Mouse (Mus musculus): ENCODE data around the gene Tnfsfm13.
A peak's percentile ranks its signal among the peaks of the same experiment; 100 is the strongest.

Tnfsfm13 gene

DNA sequence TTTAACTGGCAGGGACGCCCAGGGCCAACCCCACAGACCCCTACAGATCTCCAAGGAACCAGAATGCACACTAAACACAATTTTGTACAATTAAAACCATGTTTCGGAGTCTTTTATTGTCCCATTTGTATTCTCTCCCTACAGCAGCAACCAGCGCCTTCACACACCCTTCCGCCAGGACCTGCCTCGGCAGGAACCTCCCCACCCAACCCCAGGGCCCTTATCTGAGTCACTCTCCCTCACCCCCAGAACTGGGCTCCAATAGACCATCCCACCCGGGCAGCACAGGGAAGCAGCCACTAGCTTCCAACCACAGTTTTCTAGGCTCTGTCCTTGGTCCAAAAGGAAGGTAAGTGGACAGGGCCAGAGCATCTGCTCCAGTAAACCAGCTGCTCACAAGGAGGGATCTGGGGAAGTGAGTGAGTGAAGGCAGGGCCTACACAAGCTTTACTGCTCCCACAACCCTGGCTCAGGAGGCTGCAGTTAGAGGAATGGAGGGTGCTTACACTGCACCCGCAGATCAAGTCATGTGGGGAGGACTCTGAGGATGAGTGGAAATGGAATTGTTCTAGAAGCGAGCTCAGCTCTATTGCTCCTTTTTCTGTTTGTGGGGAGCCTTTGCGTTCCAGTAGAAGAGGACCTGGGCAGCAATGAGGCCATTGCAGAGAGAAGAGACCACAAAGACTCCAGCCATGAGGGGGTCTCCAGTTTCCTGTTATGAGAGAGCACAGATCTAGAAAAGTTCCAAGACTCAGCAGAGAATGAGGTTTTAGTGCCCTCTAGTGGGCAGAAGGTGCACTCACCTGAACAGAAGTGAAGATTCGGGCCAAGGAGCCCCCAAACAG is 39.1 kb downstream of the Tnfsfm13 start:
- peak in 1 of 2 experiments; percentile 80 for DNase-seq (ENCODE audit: inconsistent age in 2 of 2, low spot score in 1 of 2)

DNA sequence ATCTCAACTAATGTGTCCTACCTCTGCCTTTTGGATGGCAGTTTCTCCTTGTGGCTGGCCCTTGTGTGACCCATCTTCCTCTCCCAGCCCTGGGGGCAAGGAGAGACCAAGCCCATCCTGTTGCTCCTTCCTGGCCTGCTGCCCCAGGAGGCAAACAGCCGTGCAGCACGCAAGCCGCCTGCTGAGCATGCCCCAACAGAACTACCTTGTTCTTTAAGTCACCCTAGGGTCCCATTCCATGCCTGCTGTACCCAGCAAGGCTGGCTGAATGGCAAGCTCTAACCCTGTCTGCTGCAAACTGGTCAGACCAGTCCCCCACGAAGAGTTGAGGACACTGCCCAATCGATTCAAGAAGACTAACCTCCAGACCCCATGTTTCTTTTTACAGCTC is 39.8 kb downstream of the Tnfsfm13 start:
- no peak for DNase-seq (ENCODE audit: inconsistent age in 2 of 2, low spot score in 1 of 2)

DNA sequence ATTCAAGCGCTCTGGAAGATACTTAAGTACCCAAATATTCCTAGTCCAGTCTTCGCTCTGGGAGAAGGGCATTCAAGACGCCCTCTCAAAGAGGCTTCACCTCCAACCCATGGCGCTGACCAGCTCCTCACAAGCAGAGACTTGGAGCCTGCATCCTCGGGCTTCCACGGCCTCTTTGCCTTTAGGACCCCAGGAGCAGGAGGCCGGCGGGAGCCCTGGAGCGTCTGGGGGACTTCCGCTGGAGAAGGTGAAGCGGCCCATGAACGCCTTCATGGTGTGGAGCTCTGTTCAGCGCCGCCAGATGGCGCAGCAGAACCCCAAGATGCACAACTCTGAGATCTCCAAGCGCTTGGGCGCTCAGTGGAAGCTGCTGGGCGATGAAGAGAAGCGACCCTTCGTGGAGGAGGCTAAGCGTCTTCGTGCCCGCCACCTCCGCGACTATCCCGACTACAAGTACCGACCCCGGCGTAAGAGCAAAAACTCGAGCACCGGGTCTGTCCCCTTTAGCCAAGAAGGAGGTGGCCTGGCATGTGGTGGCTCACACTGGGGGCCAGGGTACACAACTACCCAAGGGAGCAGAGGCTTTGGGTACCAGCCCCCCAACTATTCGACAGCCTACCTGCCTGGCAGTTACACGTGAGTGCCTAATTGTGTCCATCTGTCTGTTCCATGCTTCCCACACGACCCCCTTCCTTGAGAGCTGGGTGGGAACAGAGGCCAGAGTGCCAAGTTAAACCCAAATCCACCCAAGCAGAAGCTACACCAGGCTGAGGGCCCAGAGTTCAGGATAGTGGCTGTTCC is 40.4 kb downstream of the Tnfsfm13 start, which contains the start of gene Sox15:
Gene Sox15, plus strand, starts transcription at position 51 of the 801 bp plus-strand sequence.
- peak; percentile 72 to 87 for DNase-seq (ENCODE audit: inconsistent age in 2 of 2, low spot score in 1 of 2)

DNA sequence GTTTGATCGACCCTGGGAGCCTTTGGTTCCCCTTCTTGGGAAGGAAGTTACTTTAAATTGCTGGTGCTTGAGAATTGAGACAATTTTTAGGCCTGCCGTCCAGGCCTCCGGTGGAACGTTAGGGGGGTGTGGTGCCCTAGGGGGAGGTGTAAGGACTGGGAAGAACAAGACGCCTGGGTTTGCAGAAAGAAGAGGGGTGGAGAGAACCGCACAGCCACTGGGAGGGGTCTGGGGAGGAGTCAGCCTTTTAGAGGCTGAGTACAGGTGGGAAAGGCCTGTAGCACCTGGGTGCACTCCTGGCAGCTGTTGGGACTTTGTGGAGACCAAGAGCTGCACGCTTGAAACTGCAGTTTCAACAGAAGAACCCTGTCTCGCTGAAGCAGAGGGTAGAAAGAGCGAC is 41.1 kb downstream of the Tnfsfm13 start:
- peak in 1 of 2 experiments; percentile 63 for DNase-seq (ENCODE audit: inconsistent age in 2 of 2, low spot score in 1 of 2)

DNA sequence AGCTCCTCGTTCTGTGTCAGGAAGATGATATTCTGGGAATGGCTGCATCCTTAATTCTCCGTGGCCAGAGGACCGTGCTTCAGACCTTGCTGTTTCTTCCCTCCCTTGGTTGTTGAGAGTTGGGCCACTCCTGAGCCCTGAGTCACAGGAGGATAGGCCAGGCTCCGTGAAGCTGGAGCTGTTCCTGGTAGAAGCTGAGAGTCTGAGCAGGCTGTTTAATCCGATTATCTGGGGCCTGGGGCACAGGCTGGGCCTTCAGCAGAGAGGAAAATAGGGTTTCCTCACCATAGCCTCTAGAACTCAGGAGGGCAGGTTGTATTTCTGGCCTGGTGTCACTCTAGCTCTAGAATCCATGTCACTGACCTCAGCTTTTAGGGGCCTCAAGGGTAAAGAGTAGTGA is 42.5 kb downstream of the Tnfsfm13 start:
- peak in 1 of 2 experiments; percentile 68 for DNase-seq (ENCODE audit: inconsistent age in 2 of 2, low spot score in 1 of 2)

DNA sequence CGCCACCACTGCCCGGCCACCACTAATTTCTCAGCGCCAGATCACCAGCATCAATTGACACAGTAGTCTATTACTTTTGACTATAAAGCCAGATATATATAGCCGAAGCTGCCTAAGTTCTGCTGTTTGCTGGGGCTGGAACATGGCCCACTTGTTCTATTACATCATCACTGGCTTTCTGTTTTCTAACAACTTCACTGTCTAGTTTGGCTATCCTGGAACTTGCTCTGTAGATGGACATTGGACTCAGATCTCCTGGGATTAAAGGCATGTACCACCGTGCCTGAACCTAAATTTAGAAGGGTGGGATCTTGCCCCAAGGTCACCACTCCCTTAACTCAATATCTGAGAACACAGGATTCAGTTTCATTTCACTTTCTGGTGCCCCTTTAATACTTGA is 50.0 kb downstream of the Tnfsfm13 start:
- peak in 1 of 2 experiments; percentile 41 for DNase-seq (ENCODE audit: inconsistent age in 2 of 2, low spot score in 1 of 2)

DNA sequence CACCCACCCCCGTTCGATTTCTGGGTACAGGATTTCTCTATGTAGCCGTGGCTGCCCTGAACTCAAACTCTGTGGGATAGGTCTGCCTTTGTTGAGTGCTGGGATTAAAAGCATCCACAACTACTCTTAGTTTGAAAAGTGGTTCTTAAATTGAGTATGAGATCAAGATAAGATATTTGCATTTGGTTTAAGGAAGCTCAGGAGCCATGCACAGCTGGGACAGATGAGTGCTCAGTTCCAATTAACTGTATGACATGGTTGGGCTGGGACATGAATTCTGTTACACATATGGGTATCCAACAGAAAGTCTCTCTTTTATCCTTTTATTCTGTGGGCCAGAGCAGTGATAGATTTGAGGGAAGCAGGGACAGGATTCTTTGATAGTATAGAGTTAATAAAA is 60.4 kb downstream of the Tnfsfm13 start:
- DNase-seq (ENCODE audit: inconsistent age in 2 of 2, low spot score in 1 of 2): no peak

DNA sequence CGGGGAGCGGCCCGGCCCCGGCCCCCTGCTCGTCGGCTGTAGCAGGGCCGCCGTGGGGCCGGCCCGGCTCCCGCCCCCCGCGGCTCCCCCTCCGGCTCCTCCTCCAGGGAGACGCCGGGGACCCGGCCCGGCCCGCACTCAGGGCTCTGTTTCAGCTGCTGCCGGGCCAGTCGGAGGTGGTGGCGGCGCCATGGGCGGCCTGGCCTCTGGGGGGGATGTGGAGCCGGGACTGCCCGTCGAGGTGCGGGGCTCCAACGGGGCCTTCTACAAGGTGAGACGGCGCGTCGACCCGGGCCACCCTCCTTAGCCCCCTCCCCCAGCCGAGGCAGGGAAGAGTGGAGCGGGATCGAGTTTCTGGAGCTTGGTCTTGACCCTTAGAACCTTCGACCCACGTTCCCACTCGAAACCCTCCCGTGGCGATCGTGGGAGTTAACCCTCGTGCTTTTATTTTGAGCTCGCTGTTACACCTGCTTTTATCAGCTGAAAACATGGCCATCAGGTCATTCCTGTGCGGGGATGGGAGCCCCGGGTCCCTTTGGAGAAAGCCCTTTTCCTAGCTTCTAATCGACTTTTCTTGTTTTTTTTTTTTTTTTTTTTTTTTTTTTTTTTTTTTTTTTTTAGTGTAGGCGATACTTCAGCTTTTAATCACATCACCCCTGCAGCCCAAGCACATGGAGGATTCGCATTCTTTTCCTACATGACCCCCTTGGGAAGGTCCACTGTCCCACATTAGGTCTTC is 62.6 kb downstream of the Tnfsfm13 start:
- DNase-seq (ENCODE audit: inconsistent age in 2 of 2, low spot score in 1 of 2): peak in 1 of 2 experiments; percentile 48

Data from adrenal gland, adult (tissue).